Mouse (Mus musculus) MEL-GATA-1-ER (cell line): ENCODE measurements around the gene Gm44579.

ENCODE experiments used
- DNase-seq: peaks from one replicate; pipeline ENCODE4 v3.0.0-alpha.2; 2012; ENCODE audit warnings: low read depth; ENCODE audit errors: extremely low read depth

The Gm44579 gene

DNA sequence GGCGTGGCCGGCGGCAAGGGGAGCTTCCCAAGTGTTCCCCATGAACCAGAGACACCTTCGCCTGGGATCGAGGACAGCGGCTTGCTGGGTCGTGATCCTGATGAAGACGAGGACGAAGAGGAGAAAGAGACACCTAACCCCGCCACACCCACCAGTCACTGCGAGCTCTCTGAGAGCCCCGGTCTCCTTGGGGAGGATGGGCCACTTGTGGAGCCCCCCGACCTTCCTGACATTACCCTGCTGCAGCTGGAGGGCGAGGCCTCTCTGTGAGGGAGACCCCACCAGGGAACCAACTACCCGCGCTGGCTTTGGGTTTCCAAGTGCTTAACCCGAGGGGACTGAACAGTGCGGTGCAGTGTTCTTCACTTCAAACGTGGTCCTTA is 52.2 kb downstream of the Gm44579 start:
- DNase-seq: no peak

DNA sequence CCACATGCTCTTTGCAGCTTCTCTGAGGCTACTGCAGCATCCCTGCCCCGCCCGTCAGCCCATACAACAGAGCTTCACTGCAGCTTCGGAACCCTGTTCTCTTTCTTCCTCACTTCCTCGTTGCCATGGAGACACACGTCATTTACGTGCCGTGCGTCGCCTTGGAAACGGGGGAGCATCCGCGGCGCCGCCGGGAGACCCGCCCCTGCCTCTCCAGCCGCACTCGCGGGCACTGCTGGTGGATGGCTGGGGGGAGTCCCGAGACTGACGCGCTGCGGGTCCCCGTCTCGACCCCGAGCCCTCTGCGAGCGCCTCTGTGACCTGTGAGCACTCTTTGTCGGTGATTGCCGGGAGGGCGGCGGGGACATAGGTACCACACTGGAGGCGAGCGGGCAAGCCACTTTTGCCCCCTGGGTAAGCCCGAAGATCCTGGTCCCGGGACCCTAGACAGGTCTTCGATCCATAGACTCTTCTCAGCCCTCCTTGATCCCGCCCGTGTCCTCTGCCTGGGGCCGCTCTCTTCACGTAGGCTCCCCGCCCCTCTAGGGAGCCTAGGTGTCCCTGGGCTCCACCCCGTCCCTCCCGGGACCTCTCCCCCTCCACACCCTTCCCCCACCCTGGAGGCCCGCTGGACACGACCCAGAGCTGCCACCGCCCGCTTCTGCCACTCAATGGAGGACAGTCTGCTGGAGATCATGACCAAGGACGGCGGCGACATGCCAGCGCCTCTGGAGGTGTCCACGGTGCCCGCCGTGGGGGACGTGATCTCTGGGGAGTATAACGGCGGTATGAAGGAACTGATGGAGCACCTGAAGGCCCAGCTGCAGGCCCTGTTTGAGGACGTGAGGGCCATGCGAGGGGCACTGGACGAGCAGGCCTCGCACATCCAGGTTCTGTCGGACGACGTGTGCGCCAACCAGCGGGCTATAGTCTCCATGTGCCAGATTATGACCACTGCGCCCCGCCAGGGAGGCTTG is 52.8 kb downstream of the Gm44579 start:
- DNase-seq: no peak

DNA sequence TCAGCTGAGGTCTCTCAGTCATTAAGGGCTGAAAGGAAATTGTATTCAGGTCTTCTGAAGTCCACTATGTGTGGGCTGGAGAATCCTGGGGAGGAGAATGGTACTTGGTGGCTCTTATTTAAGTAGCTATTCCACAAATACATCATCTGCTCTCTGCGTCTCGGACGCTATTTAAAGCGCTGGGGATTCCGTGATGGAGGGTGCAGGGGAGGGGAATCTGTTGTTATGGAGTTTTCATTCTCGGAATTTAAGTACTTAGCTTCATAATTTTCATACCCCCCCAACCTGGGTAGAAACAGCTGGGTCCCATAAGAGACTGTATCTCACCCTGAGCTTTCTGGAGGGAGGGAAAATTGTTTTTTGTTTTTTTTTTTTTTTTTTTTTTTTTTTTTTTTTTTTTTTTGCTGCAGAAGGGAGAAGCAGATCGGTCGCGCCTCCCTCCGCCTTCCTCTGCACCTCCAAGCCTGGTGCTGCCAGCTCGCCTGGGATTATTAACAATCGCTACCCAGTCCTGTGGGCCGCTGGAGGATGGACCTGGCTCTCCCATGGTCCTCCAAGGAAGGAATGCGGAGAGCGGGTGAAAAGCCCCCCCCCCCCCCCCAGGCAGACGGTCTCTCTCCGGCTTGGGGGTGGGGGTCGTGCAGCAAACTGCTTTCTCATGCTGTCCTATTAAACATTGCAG is 53.7 kb downstream of the Gm44579 start, which contains the start of gene Ccdc184:
Gene Ccdc184 (plus strand): TSS at position 196 of the 682 bp plus-strand sequence.
- no peak for DNase-seq

DNA sequence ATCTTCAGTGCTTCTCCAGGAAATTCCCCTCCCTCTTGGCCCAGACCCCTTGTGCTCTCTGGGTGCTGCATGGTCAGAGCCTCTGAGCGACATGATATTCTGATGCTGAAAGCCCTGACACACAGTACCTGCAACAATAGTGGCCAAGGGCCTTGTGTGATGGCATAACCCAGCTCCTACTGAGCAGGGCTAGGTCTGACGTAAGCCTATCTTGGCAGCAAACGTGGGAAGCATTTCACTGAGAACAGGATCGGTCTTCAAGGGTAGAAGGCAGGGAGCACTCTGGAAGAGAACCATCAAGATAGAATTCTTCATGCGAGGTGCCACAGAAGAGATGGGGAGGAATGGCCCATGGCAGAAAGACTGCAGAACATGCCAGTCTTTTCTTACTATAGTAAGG is 55.3 kb downstream of the Gm44579 start, which contains the start of gene Asb8:
Gene Asb8 (minus strand): TSS at position 101 of the 400 bp plus-strand sequence.
- no peak for DNase-seq

DNA sequence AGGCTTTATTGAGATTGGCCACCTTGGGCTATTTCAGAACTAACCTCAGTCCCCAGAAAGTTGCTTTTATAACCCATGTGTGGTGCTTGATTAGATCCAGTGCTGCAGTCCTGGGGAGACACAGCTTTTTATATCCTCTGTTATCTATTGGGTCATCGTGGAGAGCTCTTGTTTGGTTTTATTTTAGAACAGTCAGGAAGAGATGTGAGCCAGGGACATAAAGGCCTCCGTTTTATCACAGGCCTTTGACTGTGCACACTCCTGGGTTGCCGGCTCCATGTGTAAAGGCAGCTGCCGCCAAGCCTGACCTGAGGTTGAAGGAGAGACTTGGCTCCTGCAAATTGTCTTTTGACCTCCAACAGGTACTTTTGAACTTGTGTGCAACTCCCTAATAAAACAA is 58.2 kb downstream of the Gm44579 start:
- DNase-seq: no peak

DNA sequence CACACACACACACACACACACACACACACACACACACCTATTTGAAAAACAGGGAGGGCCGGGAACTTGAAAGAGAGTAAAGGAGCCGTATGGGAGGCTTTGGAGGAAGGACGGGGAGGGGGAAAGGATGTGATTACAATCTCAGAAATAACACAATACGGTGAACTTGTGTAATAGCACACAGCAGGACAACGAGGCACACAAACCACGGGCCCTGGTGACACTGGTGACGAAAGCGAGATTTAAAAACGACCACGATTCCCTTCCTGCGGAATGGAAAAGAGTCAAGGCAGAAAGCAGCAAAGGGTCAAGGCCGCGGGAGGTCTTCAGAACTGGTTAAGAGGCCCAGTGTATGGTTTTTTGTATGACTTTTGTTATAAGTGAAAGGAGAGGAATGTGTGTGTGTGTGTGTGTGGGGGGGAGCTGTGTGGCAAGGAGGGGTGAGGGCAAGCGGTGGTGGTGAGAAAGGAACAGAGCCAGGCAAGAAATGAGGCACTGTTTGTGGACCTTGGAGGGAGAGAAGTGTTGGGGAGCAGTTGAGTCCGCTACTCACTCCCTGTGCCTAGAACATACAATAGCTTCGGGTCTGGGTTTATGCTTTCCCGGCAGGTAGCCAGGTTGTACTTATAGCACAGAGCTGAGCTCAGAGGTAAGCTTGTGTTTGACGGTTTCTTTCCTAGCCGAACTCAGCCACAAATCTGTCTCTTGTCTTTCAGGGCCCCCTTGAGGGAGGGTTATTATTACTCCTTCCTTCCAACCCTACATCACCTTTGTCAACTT is 59.6 kb downstream of the Gm44579 start:
- no peak for DNase-seq

DNA sequence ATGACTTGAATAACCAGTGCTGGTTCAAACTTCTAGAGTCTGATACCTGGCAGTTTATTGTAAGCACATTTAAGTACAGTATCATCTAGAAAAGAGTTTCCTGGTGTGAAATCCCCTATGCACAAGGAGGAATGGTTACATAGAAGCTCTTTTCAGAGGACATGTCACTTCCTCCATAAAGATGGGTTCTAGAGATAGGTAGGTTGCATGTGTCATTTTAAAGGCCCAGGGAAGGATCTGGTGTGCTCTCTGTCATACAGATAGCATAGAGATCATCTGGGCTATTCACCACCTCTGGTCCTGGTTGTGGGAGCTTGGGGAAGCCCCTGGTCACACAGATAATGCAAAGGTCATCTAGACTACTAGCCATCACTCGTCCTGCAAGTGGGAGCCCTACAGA is 63.5 kb downstream of the Gm44579 start:
- DNase-seq: no peak

DNA sequence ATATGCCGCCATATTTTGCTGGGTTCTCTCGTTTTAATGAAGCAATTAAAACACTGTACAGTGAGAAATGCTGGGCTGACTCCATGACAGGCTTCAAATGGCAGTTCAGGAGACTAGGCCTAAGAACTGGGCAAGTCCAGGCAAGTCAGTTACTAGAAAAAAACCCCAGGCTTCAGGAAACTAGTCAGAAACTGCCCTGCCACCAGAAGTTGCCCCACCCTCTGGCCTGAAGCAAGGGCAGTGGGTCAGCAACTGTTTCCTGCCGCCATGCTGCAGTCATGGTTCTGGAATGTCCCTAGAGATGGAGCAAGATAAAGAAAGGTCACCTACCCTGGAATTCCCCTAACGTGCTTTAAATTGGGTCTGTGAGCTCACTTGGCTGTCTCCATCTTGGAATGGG is 64.8 kb downstream of the Gm44579 start:
- DNase-seq: no peak

DNA sequence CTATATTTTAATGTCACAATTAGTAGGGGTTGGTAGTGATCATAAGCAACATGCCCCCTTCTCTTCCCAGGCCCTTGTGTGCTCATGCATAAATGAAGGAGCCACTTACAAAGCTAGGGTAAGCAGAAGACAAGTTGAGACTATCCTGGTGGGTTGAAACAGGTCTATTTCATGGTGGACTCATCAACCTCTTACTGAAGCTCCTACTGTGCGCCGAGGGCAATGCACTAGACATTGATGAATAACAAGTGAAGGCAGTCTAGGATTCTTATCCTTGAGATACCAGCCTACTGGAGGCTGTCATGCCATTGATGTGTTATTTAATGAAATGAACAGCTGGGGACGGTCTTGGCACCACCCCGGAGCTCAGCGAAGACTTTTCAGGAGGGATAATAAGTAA is 65.5 kb downstream of the Gm44579 start:
- DNase-seq: no peak

DNA sequence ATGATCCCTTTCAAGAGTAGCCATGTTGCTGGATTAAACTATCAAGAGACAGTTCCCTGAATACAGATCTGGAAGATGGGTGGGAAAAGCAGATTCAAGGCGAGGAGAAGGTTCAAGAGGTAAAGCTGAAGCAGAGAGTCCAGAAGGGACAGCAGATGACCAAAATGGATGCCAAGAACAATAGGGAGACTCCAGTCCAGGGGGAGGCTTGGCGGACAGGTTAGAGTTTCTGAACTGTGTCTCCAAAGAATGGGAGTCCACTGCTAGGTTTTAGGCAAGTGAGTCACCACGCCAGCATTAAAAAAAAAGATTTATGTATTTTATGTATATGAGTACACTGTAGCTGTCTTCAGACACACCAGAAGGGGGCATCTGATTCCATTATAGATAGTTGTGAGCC is 66.1 kb downstream of the Gm44579 start:
- DNase-seq: no peak

DNA sequence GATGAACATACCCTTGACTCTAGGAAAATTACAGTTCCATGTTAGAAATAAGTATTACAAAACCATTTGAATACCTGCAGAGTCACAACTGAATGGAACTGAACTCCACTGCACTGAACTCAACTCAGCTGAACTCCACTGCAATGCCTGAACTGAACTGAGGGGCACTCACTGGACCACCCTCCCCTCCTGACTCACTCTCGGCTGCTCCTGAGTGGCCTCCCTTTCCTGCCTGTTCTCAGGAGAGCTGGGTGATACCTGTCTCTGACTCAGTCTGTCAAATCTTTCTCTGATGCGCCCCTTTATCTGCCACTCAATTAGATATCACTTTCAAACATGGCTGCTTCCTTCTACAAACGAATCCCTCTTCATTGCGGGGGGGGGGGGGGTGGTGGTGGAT is 66.6 kb downstream of the Gm44579 start:
- no peak for DNase-seq

DNA sequence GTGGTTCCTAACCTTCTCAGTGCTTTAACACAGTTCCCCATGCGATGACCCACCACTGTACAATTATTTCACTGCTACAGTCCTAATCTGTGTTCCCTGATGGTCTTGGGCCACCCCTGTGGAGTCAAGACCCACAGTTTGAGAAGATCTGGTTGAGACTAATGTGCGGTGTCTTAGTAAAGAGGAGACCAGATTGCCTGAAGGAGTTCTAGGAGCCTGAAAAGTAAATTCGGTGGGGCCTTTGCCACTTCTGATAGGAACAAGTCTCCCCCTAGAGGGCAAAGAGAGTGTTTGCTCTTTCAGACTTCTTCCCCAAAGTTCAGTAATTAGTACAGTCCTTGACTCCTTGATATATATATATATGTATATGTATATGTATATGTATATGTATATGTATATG is 67.2 kb downstream of the Gm44579 start:
- peak; percentile 68 for DNase-seq

DNA sequence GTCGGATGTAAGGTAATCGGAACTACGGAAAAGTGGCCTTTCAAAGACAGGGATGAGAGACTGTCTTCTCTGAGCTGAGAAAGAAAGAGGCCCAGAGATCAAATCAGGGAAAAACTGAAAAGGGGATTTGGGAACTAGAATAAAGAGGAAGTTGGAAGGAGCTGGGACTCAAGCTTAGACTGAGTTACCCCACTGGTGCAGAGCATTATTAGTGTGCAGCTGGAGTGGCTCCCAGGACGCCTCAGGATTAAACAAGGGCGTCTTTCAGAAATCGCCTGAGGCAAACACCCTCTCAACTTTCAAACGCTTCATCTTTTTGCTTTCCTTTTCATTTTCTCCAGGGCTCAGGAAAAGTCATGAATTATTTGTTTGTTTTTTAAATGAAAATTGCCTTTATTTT is 67.9 kb downstream of the Gm44579 start:
- no peak for DNase-seq

DNA sequence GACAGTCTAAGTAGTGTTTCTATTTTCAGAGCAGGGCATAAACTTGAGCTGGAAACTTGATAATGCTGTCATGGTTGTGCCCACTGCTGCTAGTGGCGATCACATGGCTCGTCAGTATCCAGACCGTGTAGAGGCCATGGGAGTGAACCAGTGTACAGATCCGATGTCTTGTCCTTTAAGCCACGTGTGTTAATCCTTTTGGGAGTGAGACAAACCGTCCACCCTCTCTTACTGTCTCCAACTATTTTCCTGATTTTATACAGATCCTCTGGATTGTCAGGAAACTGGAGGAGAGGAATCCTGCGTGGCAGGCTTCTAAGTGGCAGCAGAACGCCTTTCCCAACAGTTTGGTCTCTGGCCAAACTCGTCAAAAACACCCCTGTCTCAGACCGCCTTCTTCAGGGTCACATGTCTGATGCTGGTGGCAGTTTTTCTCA is 71.6 kb downstream of the Gm44579 start:
- no peak for DNase-seq

DNA sequence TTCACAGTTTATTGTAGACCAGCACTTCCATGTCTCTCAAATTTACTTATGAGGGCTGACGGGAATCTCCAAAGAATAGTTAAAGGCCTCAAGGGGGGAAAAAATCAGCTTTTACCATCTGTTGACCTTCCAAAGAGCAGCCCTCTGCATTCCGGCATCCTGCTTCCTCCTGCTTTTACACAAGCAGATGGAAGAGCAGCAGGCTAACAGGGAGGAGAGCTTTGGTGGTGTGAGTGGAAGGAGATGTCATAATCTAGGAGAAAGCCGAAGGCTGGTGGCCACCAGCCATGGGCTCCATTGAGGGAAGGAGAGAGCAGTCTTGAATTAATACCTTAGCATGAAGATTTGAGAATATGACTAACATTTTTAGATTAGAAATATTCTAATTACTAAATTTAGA is 72.4 kb downstream of the Gm44579 start:
- DNase-seq: no peak

DNA sequence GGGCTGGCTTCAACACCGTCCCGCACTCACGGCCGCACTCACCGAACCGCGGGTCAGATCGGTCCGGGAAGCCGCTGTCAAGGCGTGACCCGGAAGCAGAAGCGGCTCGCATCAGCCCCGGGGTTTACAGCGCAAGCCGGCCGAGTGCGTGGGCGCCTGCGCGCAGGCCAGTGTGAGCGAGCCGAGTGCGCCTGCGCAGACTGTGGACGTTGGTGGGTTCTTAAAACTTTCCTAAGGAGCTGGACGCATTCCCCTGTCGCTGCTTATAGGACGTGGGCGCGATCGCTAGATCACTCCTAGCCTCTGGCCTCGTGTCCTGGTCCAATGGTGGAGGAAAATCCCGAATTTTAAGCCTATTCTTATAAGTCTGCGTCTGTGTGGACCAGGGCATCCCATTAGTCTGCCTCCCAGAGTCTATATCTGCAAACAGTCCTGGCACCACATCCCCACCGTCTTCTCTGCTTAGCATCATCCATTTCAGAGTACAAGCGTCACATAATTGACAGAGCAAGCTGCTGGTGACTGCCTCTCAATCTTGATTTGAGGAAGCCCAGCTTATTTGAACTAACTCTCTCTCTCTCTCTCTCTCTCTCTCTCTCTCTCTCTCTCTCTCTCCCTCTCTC is 75.1 kb downstream of the Gm44579 start:
- DNase-seq: peak; percentile 93

DNA sequence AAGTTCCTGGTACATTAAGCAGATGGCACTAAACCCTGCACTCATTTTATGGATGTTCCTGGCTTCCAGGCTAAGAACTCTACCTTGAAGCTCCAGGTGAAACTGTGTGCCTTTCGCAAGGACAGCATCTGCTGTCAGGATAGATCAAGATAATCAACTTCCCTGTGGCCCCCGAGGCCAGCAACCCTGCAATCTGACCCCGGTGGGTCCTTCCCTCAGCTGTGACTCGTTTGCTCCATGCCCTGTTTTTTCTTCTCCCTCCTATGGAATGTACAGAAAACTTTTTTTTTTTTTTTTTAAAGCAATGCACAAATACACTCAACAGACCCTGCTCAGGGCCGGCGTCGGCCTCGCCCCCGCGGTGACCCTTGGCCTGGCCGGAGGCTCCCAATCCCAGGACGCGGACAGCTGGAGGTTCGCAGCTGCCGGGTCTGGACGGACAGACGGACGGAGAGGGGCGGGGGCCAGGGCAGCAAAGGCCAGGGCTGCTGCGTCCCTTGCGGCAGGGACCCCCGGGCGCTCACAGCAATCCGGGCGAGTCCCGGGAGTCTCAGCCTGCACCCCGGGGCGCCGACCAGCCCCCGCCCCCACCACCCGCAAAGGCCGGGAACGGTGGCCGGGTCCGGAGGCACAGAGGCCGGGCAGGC is 75.8 kb downstream of the Gm44579 start:
- no peak for DNase-seq

DNA sequence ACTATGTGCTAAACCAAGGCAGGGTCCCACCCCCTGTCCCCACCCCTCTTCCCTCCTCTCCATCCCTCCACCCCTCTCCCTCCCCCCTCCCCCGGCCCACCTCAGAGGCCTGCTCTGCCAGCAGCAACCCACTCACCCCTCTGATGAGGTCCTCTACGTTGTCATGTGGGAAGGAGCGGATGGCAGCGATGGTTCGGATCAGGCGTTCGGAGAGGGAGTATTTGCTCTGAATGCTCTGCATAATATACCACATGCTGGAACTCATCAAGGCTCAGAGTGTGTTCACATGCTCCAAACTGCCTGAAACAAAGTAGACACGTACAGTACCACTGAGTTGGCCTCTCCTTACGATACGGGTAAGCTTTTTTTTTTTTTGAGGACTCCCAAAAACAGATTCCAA is 78.3 kb downstream of the Gm44579 start:
- no peak for DNase-seq

DNA sequence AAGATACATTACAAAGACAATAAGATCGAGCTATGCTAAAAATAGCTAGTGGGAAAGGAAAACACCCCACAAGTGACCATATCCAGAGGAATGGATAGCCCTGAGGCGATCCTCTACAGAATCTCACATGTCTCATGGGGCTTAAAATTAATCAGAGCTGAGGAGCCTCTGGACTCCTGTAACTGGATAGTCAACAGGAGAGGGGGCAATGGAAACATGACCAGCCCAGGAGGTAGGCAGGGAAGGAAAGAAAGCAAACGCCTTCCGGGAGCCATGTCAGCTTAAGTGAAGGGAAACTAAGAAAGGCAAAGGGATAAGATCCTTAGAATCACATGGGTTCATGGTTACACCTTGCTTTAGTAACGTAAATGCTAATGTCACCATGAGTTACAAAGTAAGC is 80.0 kb downstream of the Gm44579 start:
- DNase-seq: no peak

DNA sequence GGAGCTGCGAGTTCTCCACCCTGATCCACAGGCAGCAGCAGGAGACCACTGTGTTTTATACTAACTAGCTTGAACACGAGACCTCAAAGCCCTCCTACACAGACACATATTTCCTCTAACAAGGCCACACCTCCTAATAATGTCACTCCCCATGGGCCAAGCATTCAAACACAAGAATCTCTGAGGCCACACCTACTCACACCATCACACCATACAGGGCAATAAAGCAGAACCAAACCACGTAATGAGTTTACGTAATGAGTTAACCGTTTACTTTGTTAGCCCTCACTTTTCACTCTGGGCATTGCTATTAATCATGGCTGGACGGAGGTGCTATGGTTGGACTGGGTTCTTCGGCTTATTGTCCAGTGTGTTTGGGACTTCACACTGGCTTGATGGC is 81.0 kb downstream of the Gm44579 start:
- DNase-seq: peak; percentile 13

DNA sequence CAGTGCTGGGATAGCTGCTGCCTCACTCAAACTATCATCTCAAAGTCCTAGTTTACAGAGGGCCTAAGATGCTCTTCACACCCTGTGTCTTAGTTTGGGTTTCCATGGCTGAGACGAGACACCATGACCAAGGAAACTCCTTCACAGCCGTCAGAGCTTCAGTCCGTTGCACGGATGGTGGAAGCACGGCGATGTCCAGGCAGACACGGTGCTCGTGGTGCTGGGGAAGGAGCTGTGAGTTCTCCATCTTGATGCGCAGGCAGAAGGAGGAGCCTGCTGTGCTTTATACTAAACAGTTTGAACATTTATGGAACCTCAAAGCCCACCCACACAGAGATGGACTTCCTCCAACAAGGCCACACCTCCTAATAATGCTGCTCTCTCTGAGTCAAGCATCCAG is 83.9 kb downstream of the Gm44579 start:
- DNase-seq: no peak
